Mouse (Mus musculus): ENCODE measurements around the gene Nrros.
"Not testable (repeated sequence)": the region's sequence is repeated elsewhere in the genome, so short reads cannot be mapped to it uniquely, and the experiment has no call there.

Nrros gene

DNA sequence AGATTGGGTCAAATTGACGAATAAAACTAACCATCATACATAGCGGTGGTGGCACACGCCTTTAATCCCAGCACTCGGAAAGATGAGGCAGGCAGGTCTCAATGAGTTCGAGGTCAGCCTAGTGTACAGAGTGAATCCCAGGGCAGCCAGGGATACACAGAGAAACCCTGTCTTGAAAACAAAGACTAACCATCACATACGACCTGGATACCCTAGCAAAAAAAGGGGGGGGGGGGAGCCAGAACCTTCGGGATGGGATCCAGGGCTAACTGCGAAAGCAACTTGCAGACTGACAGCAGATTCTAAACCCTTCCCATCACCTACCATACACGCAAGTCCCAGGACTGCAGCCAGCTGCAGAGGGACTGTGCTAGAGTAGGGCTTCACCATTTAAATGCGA is 51.0 kb downstream of the Nrros start:
- no peak for DNase-seq

DNA sequence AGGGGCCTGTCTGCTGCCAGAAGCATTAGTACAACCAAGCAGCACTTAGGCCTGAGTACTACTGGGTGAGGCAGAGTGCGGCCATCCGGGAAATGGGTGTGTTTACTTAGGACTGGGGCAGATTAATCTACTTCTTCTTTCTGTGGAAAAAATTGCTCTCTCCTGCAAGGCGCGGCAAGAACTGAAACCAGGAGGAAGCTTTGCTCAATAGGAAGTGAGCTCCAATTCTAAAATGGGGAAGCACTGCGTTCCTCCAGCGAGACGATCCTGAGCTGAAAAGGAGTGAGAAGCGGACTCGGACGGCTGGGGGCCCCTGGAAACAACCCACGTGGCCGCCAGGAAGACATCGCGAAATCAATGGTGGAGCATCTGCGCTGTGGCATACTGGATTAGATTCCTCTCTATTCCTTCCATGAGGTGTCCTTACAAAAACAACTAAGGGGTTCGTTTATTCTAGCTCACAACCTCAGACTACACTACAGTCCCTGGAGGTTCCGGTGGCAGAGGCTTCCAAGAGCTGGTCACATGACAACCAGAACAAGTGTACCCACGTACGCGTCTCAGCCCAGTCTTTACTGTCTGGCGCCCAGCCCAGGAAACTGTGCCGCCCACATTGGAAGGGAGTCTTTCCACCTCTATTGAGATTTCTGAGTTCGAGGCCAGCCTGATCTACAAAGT is 51.7 kb downstream of the Nrros start:
- peak; percentile 68 for DNase-seq

GRCm38 (mm10) chr16:32110951-32111699 is 54.3 kb downstream of the Nrros start:
- no peak for DNase-seq

- no peak for DNase-seq
Observed at GRCm38 (mm10) chr16:32108578-32108977, 56.8 kb downstream of the Nrros start.

DNA sequence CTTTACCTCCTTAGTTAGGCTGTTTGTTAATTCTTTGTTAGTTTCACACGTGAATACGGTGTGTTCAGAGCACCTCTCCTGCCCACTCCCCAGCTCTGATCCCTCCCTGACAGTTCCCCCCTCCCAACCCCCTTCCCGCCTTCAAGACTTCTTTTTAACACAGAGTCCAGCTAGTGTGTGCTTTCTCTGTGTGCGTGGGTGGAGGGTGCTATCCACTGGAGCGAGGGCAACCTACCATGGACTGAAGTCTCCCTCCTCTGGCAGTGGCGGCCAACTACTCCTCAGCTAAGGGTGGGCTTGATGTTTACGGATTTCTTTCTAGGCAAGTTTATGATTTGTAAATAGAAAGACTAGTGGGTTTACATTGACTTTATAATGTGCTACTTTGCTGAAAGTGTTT is 57.2 kb downstream of the Nrros start:
- peak; percentile 80 for DNase-seq

DNA sequence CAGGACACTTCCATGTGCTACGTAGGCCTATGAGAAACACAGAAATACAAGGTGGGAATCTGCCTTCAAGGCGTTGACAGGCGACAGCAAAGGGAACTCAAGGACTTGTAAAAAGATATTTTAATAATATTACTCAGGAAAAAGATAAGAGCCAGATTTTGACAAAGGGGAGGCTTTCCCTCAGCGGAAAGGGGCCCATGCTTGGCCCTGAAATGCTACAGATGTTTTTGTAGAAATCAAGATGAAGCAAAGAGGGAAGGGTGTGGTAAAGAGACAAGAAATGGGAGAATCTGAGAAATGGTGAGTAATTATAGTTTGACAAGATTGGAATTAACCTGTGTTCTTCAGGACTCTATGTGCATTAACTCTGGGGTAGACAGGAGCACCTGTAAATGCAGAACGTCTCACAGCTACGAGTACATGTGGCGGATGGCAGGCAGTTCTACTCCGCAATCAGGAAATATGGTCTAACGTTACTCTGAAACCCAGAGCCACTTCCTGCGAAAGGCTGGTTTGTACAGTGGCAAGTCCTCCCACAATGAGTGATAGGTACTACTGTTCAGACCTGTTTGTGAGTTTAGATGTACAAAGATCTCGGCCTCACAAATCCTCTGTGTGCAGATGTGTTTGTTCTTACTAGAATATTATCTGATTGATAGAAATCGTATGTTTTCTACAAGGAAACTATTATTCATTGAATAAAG is 57.9 kb downstream of the Nrros start:
- DNase-seq, result peak; percentile 79

DNA sequence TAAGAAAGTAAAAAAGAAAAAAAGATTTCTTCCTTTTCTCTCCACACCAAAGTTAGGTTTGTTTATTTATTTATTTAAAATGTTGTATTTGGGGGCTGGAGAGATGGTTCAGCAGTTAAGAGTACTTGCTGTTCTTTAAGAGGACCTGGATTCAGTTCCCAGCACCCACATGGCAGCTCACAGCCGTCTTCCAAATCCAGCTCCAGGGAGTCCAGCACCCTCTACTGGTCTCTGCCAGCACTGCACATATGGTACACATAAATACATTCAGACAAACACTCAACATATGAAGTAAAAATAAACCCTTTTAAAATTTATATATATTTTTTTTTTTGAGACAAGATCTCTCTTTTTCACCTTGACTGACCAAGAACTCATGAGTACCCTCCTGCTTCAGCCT is 59.7 kb downstream of the Nrros start:
- DNase-seq, result no peak

- no peak for DNase-seq
Observed at GRCm38 (mm10) chr16:32102295-32102694, 63.1 kb downstream of the Nrros start.

- peak; percentile 92 for DNase-seq
Observed at GRCm38 (mm10) chr16:32099638-32100150, 65.7 kb downstream of the Nrros start, which contains the start of the genes Pigx and Cep19. Pigx (minus strand) TSS chr16:32099740. Cep19 (plus strand) TSS chr16:32099800.

- peak; percentile 66 for DNase-seq
Observed at GRCm38 (mm10) chr16:32098897-32099637, 66.3 kb downstream of the Nrros start.

DNA sequence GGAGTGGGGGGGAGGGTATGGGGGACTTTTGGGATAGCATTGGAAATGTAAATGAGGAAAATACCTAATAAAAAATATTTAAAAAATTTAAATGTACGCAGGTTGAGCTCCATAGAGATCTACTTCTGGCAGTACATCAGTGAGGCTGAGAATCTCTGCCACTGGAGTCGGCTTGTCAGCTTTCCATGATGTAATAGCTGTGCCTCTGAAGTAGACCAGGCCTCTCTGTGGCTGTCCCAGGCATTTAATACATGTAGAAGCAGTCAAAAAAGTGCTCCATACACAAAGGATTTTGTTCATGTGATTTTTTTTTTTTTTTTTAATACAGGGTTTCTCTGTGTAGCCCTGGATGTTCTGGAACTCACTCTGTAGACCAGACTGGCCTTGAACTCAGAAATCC is 67.6 kb downstream of the Nrros start:
- not testable (repeated sequence) for DNase-seq

Measured in thymus, postnatal 14 days (tissue).